Mouse (Mus musculus): ENCODE data around the gene Hephl1.
A peak's percentile ranks its signal among the peaks of the same experiment; 100 is the strongest.

The Hephl1 gene

GRCm38 (mm10) chr9:15060026-15060425, 51.9 kb downstream of the Hephl1 start:
- DNase-seq (ENCODE audit: low read depth, low spot score): no peak

DNA sequence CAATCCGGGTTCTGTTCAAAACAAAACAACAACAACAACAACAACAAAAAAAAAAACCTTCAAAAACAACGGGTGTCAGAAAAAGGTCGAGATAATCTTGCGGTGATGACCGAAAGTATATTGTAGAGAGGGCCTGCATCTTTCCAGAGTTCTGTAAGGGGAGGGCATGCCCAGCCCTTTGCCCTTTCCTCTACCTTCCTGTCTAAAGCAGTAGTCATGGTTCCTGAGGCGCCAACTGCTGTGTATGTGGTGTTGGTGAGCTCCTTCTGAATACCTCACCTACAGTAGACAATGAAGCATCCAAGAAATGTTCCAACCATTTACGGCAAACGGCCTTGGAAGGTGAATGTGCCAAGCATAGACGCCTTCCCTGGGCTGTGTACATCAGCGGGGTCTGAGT, 66.2 kb downstream of the Hephl1 start:
- no peak for DNase-seq (ENCODE audit: low read depth, low spot score)

DNA sequence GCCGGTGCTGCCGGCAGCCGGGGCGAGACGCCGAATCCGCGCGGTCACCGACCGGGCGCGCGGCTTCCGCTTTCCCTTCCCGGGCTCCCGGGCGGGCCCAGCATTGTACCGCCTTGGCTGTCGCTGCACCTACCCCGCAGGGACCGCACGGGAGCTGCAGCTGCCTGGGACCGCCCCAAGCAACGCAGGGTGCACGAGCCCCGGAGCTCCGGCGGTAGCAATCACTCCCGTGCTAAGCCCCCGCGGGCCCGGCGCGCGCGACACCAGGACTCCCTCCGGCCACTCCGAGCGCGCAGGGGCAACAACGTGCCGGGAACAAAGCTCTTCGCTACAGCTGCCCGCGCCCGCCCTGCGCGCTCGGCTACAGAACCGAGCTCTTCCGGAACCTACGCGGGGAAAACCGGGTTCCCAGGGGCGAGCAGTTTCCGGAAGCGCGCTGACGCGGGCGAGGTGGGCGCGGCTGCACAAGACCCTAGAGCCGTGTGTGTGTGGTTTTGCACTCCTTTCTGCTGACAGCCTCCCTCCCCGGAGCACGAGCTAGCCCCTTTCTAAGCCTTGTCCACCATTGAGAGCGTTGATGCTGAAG, 66.7 kb downstream of the Hephl1 start, which contains the start of gene Panx1:
TSS of gene Panx1 (minus strand) at position 395 of the 586 bp plus-strand sequence.
- DNase-seq (ENCODE audit: low read depth, low spot score): peak; percentile 78

- no peak for DNase-seq (ENCODE audit: low read depth, low spot score)
These were observed 67.4 kb downstream of the Hephl1 start for GRCm38 (mm10) chr9:15044391-15045083.

DNA sequence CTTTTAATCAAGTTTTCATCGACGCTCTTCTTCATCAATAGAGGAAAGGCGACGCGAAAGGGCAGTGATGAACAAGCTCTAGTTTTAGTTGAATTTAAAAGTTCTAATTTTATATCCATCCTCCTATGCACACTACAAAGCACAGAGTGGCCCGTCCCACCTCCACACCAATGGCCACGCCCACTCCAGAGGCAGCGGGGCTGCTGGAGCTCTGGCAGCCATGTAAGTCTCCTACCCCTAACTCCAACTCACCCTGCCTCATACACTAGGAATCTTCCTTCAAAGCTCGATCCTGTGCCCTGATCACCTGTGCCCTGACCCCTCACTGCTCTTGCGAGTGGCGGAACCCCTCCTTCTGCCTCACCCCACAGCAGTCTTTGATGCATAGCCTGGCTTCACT, 70.4 kb downstream of the Hephl1 start:
- DNase-seq (ENCODE audit: low read depth, low spot score): peak; percentile 12

DNA sequence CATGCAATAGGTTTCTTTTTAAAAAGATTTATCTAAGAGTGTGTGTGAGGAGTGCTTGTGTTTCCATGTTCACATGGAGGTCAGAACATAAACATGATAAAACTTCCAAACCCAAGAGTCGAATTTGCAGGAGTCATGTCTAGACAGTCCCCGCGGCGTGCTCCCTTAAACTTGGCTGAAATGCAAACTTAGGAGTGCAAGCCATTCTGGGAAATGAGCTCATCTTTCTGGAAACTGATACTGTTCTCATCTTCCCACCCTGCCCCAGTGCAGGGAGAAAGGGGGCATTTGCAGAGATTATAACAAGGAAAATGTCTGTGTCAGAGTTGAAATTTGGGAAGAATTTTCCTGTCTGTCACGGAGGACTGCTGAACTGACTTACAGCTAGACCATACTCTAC, 72.1 kb downstream of the Hephl1 start:
- no peak for DNase-seq (ENCODE audit: low read depth, low spot score)

- DNase-seq (ENCODE audit: low read depth, low spot score): no peak
These were observed 74.2 kb downstream of the Hephl1 start for GRCm38 (mm10) chr9:15037704-15038103.

- no peak for DNase-seq (ENCODE audit: low read depth, low spot score)
These were observed 74.7 kb downstream of the Hephl1 start for GRCm38 (mm10) chr9:15037237-15037636.

DNA sequence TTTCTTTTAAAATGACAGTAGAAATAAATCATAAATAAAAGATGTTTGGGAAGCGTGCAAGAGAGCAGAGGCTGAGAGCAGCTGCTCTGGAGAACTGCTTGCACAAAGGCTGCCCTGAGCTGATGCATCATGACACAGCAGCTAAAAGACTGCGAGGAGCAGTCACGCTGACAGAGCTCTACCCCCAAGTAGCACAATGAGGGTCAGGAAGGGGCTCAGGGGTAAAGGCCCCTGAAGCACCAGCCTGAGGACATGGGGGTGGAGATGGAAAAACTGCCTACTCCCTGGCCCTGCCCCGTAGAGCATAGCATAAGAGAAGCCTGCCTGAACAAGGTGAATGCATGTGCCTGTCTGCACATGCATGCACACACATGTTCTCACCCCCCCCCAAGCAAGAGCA, 75.1 kb downstream of the Hephl1 start:
- no peak for DNase-seq (ENCODE audit: low read depth, low spot score)

GRCm38 (mm10) chr9:15036405-15036804, 75.5 kb downstream of the Hephl1 start:
- no peak for DNase-seq (ENCODE audit: low read depth, low spot score)

DNA sequence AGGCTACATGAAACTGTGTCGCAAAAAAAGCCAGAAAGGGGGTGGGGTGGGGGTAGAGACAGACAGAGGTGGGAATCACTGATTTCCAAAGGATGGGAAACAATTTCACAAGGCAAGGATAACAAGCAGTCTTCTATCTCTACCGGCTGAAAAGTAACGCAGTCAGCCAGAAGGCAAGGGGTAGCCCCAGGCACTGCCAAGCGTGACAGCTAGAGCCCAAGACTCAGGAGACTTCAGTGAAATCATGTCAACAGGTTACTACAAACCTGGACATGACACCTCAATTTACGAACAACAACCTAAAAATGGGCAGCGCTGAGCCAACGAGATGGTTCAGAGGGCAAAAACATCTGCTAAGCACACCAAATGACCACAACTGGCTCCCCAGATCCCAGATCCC, 75.9 kb downstream of the Hephl1 start:
- DNase-seq (ENCODE audit: low read depth, low spot score): no peak

- peak; percentile 59 for DNase-seq (ENCODE audit: low read depth, low spot score)
These were observed 77.2 kb downstream of the Hephl1 start for GRCm38 (mm10) chr9:15034546-15035273.

GRCm38 (mm10) chr9:15033568-15034160, 78.2 kb downstream of the Hephl1 start:
- no peak for DNase-seq (ENCODE audit: low read depth, low spot score)

DNA sequence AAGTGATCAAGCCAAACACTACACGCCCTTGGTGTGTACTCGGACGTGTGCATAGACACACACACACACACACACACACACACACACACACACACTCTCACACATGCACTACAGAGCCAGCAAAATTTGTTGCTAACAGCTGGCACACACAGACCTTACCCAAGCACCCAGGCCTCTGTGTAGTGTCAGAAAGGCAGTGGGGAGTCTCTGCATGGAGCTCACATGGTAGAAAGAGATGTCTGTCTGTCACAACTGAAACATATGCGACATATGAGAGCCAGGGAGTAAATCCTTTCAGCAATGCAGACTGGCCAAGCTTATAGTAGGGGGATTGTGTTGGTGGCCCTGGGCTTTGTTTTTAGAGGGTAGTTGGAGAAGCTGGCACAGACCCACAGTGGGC, 79.1 kb downstream of the Hephl1 start:
- DNase-seq (ENCODE audit: low read depth, low spot score): no peak

GRCm38 (mm10) chr9:15030771-15031170, 81.1 kb downstream of the Hephl1 start:
- DNase-seq (ENCODE audit: low read depth, low spot score): no peak

GRCm38 (mm10) chr9:15029025-15029727, 82.7 kb downstream of the Hephl1 start:
- DNase-seq (ENCODE audit: low read depth, low spot score): peak; percentile 65

DNA sequence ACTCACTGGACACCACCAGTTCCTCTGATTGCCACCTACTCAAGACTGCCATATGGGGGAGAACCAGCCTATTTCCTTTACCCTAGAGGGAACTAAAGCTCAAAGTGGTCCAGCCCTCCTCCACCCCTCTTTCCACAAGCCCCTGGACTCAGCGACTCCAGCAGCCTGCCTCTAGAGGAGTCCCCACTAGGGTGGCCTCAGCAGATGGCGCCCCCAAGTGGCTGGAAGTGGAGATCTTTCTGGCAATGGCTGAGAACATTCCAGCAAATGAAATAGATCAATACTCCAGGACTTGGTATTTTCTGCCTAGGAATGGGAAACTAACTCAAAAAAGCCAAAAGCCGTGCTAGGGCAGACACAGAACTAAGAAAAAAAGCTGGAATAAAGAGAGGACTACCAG, 84.2 kb downstream of the Hephl1 start:
- no peak for DNase-seq (ENCODE audit: low read depth, low spot score)

- peak; percentile 91 for DNase-seq (ENCODE audit: low read depth, low spot score)
These were observed 88.9 kb downstream of the Hephl1 start for GRCm38 (mm10) chr9:15023049-15023448.

- peak; percentile 50 for DNase-seq (ENCODE audit: low read depth, low spot score)
These were observed 90.8 kb downstream of the Hephl1 start for GRCm38 (mm10) chr9:15021156-15021555.

DNA sequence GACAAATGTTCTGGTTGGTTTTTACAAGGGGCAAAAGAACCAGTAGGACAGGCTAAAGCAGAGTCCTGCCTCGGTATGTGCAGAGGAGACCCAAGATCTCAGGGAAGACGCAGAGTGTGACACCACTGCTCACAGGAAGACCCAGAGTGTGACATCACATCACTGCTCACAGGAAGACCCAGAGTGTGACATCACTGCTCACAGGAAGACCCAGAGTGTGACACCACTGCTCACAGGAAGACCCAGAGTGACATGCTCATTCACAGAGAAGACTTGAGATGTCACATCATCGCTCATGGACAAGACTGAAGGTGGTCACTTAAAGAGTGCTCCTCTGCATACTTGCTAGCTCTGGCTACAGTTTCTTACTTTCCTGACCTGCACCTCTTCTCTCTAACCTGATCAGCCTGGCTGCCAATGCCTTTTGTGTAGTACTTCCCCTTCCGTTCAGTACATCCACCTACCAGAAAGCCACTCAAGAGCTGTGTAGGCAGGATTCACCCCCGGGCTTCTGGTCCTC, 91.3 kb downstream of the Hephl1 start:
- DNase-seq (ENCODE audit: low read depth, low spot score): no peak

- DNase-seq (ENCODE audit: low read depth, low spot score): no peak
These were observed 93.2 kb downstream of the Hephl1 start for GRCm38 (mm10) chr9:15018756-15019131.
